Mouse (Mus musculus) stomach, embryonic 16.5 days (tissue): Measurements from ENCODE around the gene Etfa. TPM values are rescaled to one million over a fixed set of nuclear protein-coding genes. Genes with fewer than 3 reads are reported as not detected.

ENCODE experiments used
- ATAC-seq: fragments of 200-750 bp; cut with Nextera tagmentation; 2 replicates; pipeline ENCODE4 v1.8.0; 2017; ENCODE audit warnings: moderate number of reproducible peaks, moderate TSS enrichment; ENCODE audit not compliant: insufficient read depth, low FRiP score
- H3K27ac ChIP-seq: fragments of 300-500 bp; sonication (generic); 2 replicates; pipeline ENCODE4 v1.5.1; 2014; ENCODE audit warnings: low read length
- H3K27me3 ChIP-seq: fragments of 300-500 bp; sonication (generic); 2 replicates; pipeline ENCODE4 v1.6.1; 2014; ENCODE audit warnings: low read length, control low read depth, mixed read lengths; ENCODE audit not compliant: control insufficient read depth, insufficient read depth
- H3K36me3 ChIP-seq: fragments of 300-500 bp; sonication (generic); 2 replicates; pipeline ENCODE4 v1.6.1; 2014; ENCODE audit warnings: low read length; ENCODE audit not compliant: control insufficient read depth, insufficient read depth
- H3K4me1 ChIP-seq: fragments of 300-500 bp; sonication (generic); 2 replicates; pipeline ENCODE4 v1.6.1; 2014; ENCODE audit warnings: low read length, control low read depth, mixed read lengths; ENCODE audit not compliant: control insufficient read depth, insufficient read depth
- H3K4me2 ChIP-seq: fragments of 300-500 bp; sonication (generic); 2 replicates; pipeline ENCODE4 v1.6.1; 2014; ENCODE audit warnings: low read depth, low read length, mixed read lengths
- H3K4me3 ChIP-seq: fragments of 300-500 bp; sonication (generic); replicated peaks from 2 replicates; pipeline ENCODE4 v1.5.1; 2014; ENCODE audit warnings: mild to moderate bottlenecking, low read length
- H3K9ac ChIP-seq: fragments of 300-500 bp; sonication (generic); 2 replicates; pipeline ENCODE4 v1.6.1; 2014; ENCODE audit warnings: low read length
- H3K9me3 ChIP-seq: fragments of 300-500 bp; sonication (generic); replicated peaks from 2 replicates; pipeline ENCODE4 v1.6.1; 2016; ENCODE audit warnings: low read length, control low read depth; ENCODE audit not compliant: control insufficient read depth
- WGBS: fragments of 180-500 bp; shearing (Covaris S2); extraction: QIAGEN DNeasy Blood & Tissue Kit; methylation state at CpG from one replicate; pipeline ENCODE4 v1.1.7; 2014; 5-methylcytosine and 5-hydroxymethylcytosine counted together
- polyA plus RNA-seq: library from polyadenylated mRNA; unstranded; fragments of >200 nt; fragmentation: Nextera tagmentation; extraction: Ambion mirVana; gene quantifications from 2 replicates; pipeline ENCODE4 v1.2.1, GENCODE M21; 2015

Etfa gene
- polyA plus RNA-seq, 1 experiment from 2014 or later = 265 TPM

DNA sequence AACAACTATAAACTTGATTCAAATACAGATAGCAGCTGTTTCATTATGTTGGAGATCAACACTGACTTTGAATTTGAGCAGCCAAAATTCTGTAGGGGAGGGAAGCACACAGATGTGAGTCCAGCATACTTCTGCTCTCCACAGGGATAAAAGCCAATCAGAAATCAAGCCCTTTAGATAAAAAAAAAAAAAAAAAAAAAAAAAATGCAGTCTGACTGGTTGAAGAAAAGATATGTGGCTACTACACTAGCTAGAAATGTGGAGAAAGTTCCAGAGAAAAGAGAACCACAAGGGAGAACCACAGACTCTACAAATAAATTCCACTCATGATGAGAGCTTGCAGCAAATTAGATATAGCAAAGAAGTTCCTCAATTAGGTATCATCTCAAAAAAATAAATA lies 33.3 kb downstream of the Etfa start:
- no peak overlapping the region for H3K9ac ChIP-seq
- ATAC-seq = no peak
- H3K27ac ChIP-seq = no peak overlapping the region
- H3K9me3 ChIP-seq = no peaks in the 10 kb centered on the region
- no peak overlapping the region for H3K4me3 ChIP-seq
- no peak overlapping the region for H3K4me2 ChIP-seq
- H3K36me3 ChIP-seq = 0 out of 2 replicates have a peak, but pooled peaks cover 1% of the 10 kb centered on the region
- no peaks in the 10 kb centered on the region for H3K27me3 ChIP-seq
- H3K4me1 ChIP-seq = no peaks in the 10 kb centered on the region

DNA sequence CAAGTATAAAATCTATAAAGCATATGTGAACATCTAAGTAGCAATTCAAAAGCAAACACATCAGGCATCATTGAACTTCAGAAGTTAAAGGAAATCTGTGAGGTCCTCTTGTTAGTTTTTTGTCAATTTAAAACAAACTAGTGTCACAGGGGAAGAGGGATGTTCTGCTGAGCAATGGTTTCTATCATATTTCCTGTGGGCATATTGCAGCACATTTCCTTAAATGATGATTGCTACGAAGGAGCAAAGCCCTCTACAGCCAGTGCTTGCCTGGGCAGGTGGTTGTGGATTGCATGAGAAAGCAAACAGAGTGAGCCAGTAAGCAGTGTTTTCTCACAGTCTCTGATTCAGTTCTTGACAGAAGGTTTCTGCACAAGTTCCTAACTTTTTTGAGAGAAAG lies 36.0 kb downstream of the Etfa start:
- Histone ChIP-seq H3K4me3 (no peak overlapping the region), H3K27me3 (no peaks in the 10 kb centered on the region), H3K9me3 (no peaks in the 10 kb centered on the region), H3K27ac (no peak overlapping the region), H3K4me1 (0 out of 2 replicates have a peak, but pooled peaks cover 5% of the 10 kb centered on the region), H3K9ac (no peak overlapping the region), H3K36me3 (no peaks in the 10 kb centered on the region), H3K4me2 (no peak overlapping the region)
- WGBS = 53% methylated on average over 1 of the region's 1 CpGs
- ATAC-seq = no peak

DNA sequence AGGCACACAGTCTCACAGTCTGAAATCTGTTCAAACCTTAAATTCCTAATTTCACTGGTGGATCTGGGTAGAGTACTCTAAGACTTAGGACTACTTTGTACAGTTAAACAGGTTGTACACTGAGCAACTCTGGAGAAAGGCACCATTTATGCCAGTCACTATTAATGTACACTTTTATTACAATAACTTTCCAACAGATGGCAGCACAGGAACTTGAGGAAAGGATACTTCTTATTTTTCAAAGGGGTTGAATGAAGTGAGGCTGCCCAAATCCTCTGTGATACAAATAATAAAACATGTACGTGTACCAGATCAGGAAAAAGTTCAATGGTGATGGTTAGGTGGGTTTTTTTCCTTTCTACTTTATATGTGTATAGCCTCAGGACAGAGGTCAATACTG lies 43.6 kb downstream of the Etfa start:
- no peaks in the 10 kb centered on the region for H3K36me3 ChIP-seq
- H3K27me3 ChIP-seq = no peaks in the 10 kb centered on the region
- H3K4me3 ChIP-seq = no peak overlapping the region
- H3K27ac ChIP-seq = no peak overlapping the region
- no peak for ATAC-seq
- H3K4me1 ChIP-seq = 0 out of 2 replicates have a peak, but pooled peaks cover 5% of the 10 kb centered on the region
- no peak overlapping the region for H3K9ac ChIP-seq
- no peaks in the 10 kb centered on the region for H3K9me3 ChIP-seq
- no peak overlapping the region for H3K4me2 ChIP-seq
- 29% methylated on average over 1 of the region's 1 CpGs for WGBS

- no peak for ATAC-seq
- Histone ChIP-seq H3K27me3 (no peaks in the 10 kb centered on the region), H3K36me3 (no peaks in the 10 kb centered on the region), H3K9me3 (no peaks in the 10 kb centered on the region), H3K9ac (no peak overlapping the region), H3K4me1 (no peaks in the 10 kb centered on the region), H3K4me3 (no peak overlapping the region), H3K4me2 (no peak overlapping the region), H3K27ac (no peak overlapping the region)
- 91% methylated on average over 5 of the region's 5 CpGs for WGBS
Measured at GRCm38 (mm10) chr9:55453366-55453765, 58.7 kb downstream of the Etfa start.

DNA sequence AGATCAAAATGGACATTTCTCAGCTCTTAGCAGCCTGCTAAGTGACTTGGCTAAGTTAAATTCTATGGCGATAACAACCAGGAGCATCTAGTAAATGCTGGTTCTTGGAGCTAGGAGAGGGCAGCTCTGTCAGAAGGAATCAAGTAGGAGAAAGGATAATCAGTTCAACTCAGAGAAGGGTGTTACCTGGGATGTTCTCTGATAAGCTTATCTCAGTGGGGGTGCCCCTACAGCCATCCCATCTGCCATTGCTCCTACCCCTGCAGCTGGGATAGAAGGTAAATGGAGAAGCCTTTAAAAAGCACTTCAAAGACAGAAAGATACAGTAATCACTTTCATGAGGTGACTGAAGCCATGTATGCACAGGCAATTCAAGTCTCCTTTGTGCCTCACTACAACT lies 59.1 kb downstream of the Etfa start:
- no peak overlapping the region for H3K27ac ChIP-seq
- no peak overlapping the region for H3K9ac ChIP-seq
- no peaks in the 10 kb centered on the region for H3K9me3 ChIP-seq
- H3K36me3 ChIP-seq = no peaks in the 10 kb centered on the region
- H3K27me3 ChIP-seq = no peaks in the 10 kb centered on the region
- H3K4me1 ChIP-seq = no peaks in the 10 kb centered on the region
- H3K4me2 ChIP-seq = no peak overlapping the region
- 95% methylated on average over 1 of the region's 1 CpGs for whole genome bisulfite sequencing
- H3K4me3 ChIP-seq = no peak overlapping the region
- ATAC-seq = no peak

DNA sequence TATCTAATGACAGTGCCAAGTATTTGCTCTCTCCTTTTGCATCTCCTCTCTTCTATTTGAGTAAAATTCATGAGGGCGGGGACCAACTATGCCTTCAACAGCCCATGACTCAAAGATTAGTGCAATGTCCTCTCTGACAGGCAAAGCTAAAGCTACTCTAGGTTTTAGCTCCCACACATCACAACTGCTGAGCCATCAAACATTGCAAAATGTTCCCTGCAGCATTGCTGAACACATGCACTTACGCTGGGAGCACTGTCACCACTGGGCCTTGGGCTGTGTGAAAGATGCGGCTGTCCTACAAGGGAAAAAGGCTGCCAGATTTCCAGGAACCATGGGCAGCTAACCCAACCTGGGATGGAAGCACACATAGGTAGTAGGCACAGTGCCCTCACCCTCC lies 60.6 kb downstream of the Etfa start:
- H3K4me1 ChIP-seq = no peaks in the 10 kb centered on the region
- no peaks in the 10 kb centered on the region for H3K9me3 ChIP-seq
- no peak overlapping the region for H3K9ac ChIP-seq
- H3K36me3 ChIP-seq = no peaks in the 10 kb centered on the region
- H3K4me2 ChIP-seq = no peak overlapping the region
- H3K27ac ChIP-seq = no peak overlapping the region
- ATAC-seq = no peak
- H3K4me3 ChIP-seq = no peak overlapping the region
- no peaks in the 10 kb centered on the region for H3K27me3 ChIP-seq
- 85% methylated on average over 3 of the region's 3 CpGs for WGBS

DNA sequence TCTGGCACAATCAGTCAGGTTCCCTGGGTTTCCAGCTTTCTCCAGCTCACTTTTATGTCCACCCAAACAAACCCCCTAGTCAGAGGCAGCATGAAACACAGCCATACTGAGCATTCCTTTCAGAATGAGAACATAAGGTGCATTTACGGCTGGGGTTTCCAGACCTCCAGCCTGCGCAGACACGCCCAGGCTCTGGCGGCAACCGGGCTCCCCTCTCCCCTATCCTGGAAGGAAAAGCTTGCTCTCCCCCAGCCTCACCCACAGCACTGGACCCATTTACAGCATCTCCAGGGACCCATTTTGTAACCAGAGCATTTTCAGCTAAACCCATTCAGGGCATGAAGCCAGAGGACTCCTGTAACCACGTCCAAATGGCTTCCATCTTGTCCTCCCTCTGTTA lies 62.0 kb downstream of the Etfa start:
- Histone ChIP-seq H3K9ac (no peak overlapping the region), H3K4me3 (no peak overlapping the region), H3K27me3 (no peaks in the 10 kb centered on the region), H3K9me3 (no peaks in the 10 kb centered on the region), H3K4me1 (no peaks in the 10 kb centered on the region), H3K27ac (no peak overlapping the region), H3K36me3 (no peaks in the 10 kb centered on the region), H3K4me2 (no peak overlapping the region)
- WGBS = 77% methylated on average over 6 of the region's 6 CpGs
- ATAC-seq = no peak

GRCm38 (mm10) chr9:55449108-55449507 lies 62.9 kb downstream of the Etfa start:
- no peak overlapping the region for H3K27ac ChIP-seq
- H3K4me1 ChIP-seq = no peaks in the 10 kb centered on the region
- H3K27me3 ChIP-seq = no peaks in the 10 kb centered on the region
- no peak overlapping the region for H3K4me3 ChIP-seq
- WGBS = 84% methylated on average over 1 of the region's 1 CpGs
- ATAC-seq = no peak
- no peaks in the 10 kb centered on the region for H3K36me3 ChIP-seq
- H3K4me2 ChIP-seq = no peak overlapping the region
- H3K9ac ChIP-seq = no peak overlapping the region
- H3K9me3 ChIP-seq = no peaks in the 10 kb centered on the region

GRCm38 (mm10) chr9:55447509-55447908 lies 64.5 kb downstream of the Etfa start:
- Histone ChIP-seq H3K4me3 (no peak overlapping the region), H3K4me2 (no peak overlapping the region), H3K9me3 (no peaks in the 10 kb centered on the region), H3K27ac (no peak overlapping the region), H3K4me1 (no peaks in the 10 kb centered on the region), H3K36me3 (no peaks in the 10 kb centered on the region), H3K27me3 (no peaks in the 10 kb centered on the region), H3K9ac (no peak overlapping the region)
- no peak for ATAC-seq
- 81% methylated on average over 4 of the region's 4 CpGs for WGBS

- Histone ChIP-seq H3K27ac (no peak overlapping the region), H3K4me3 (no peak overlapping the region), H3K9me3 (no peaks in the 10 kb centered on the region), H3K4me1 (no peaks in the 10 kb centered on the region), H3K27me3 (no peaks in the 10 kb centered on the region), H3K4me2 (no peak overlapping the region), H3K9ac (no peak overlapping the region), H3K36me3 (no peaks in the 10 kb centered on the region)
- WGBS = 83% methylated on average over 5 of the region's 5 CpGs
- no peak for ATAC-seq
Measured at GRCm38 (mm10) chr9:55439206-55439780, 72.8 kb downstream of the Etfa start.
